Mouse (Mus musculus): ENCODE data around the gene Hoxa1.

Gene Hoxa1

DNA sequence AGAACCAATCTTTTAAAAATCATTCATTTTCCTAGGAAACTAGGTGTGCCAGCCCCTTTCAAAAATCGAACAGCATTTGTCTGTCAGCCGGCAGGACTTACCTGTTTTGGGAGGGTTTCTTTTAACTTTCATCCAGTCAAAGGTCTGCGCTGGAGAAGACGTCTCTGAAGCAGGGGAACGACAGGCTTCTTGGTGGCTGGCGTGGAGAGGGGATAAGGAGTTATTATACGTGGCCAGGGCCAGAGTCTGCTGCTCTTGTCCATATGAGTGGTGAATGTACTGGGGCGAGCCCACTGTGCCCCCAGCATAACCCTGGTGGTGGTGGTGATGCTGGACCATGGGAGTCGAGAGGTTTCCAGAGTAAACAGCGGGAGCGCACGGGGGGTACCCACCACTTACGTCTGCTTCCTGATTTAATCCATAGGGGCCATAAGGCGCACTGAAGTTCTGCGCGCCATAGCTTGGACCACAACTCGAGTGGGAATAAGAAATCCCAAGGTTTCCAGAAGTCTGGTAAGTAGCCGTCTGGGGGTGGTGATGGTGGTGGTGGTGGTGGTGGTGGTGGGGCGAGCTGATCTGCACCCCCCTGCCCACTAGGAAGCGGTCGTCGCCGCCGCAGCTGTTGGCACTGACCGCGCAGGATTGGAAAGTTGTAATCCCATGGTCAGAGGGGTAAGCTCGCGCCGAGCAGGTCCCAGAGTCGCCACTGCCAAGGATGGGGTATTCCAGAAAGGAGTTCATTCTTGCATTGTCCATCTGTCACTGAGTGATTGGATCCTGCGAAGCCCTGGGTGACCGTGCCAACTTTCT lies 446 bp downstream of the Hoxa1 start:
- DNase-seq, result peak; percentile 15 to 21

GRCm38 (mm10) chr6:52156551-52157200 lies 1.4 kb downstream of the Hoxa1 start:
- DNase-seq, result peak in 1 of 2 experiments; percentile 12

DNA sequence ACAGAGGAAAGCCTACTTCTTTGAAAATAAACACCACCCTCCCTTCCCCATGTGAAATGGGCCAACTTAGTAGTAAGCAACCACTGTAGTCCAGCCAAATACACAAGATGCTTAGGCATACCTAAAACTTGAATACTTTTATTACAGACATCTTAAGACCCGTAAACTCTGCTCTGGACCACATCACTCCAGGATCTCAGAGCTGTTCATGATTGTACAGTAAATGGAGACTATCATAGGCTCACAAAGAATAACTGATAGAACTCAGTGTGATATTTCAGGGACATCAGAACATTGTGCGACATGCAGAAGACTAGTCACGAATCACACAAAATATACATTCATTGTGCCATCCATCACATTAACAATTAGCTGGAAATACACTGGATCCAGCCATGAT lies 2.6 kb downstream of the Hoxa1 start:
- no peak for DNase-seq

- DNase-seq, result peak in 1 of 2 experiments; percentile 30
Observed at GRCm38 (mm10) chr6:52154044-52154443, 4.1 kb downstream of the Hoxa1 start.

- DNase-seq, result no peak
Observed at GRCm38 (mm10) chr6:52153270-52153669, 4.8 kb downstream of the Hoxa1 start.

GRCm38 (mm10) chr6:52152226-52153193 lies 5.6 kb downstream of the Hoxa1 start:
- DNase-seq, result peak; percentile 12 to 38

DNA sequence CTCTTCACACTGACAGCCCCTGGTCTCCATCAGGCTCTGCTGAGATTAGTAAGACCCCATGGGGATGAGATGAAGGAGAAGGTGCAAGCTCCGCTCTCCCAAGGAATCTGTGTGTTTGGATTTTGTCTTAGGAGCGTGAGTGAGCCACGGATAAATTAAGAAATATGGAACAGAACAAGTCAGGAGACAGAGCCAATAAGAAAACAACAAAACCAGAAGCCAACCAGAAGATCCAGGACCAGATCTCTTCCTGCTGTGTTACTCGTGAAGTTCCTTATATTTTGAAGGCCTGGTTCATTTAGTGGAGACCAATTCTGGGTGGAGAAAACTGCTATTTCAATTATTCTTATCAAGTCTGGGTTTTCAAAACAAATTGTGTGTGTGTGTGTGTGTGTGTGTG lies 6.5 kb downstream of the Hoxa1 start:
- peak in 1 of 2 experiments; percentile 48 for DNase-seq

GRCm38 (mm10) chr6:52150401-52150966 lies 7.6 kb downstream of the Hoxa1 start:
- peak in 1 of 2 experiments; percentile 17 for DNase-seq

GRCm38 (mm10) chr6:52139115-52139514 lies 19.0 kb downstream of the Hoxa1 start:
- DNase-seq, result no peak

DNA sequence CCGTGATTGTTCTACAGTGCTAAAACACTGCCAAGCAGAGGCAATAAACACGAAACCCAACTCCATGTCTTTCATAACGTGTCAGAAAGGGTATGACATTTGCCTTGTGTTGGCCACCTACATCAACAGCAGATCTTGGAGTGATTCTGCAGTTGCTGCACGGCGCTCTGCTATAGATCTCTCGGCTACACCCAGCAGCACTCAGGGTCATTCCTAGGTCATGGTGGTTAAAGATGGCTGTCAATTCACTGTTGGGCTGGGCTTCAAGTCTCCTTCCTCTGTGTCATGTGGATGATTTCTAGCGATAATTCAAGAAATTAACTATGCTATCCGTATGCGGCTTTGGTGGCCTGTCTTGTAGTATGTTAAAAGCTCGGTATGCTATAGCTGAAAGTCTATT lies 19.5 kb downstream of the Hoxa1 start:
- no peak for DNase-seq

DNA sequence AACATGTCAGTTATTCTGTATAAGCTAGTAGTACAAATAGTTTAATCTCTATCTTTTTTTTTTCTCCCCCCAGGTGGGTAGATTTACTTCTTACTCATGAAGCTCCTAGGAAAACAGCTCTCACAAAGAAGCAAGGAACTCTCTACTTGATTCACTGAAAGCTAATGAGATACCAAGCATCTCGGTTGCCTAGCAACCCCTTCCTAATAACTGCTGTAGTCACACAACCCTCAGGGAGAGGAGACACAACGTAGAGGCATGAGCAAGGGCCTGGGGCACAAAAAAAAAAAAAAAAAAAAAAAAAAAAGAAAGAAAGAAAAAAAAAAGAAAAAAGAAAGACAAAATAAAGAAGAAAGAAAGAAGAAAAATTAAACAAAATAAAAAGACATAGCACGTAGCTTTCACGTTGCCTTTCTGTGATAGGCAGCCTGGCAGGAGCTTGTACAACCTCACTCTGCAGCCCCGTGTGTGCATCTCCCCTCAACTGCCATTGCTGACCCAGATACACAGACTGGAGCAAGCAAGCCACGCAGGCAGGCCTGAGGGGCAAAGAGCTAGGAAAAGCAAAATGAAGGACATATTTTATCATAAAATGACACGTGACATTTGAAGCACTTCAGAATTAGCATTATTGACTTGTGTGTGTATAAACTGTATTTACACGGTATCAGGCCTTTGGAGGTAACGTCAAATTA lies 20.1 kb downstream of the Hoxa1 start:
- no peak for DNase-seq

- no peak for DNase-seq
Observed at GRCm38 (mm10) chr6:52123673-52124072, 34.4 kb downstream of the Hoxa1 start.

DNA sequence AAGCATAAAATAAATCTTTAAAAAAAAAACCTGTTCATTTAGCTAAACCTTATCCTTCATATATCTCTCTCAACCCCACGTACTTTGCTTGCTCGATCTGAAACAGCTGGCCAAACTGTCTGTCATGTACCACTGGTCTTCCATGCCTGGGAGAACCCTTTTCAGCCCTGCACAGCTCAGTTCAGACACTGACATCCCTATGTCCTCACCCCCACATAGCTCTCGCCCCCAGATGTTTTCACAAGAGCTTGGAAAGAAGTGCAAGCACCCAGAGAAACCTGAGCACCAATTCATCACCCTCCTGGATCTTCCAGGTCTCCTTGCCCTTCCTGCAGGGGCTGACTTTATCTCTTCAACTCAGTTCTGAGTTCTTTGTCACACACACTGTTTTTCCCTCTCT lies 36.9 kb downstream of the Hoxa1 start:
- DNase-seq, result no peak

DNA sequence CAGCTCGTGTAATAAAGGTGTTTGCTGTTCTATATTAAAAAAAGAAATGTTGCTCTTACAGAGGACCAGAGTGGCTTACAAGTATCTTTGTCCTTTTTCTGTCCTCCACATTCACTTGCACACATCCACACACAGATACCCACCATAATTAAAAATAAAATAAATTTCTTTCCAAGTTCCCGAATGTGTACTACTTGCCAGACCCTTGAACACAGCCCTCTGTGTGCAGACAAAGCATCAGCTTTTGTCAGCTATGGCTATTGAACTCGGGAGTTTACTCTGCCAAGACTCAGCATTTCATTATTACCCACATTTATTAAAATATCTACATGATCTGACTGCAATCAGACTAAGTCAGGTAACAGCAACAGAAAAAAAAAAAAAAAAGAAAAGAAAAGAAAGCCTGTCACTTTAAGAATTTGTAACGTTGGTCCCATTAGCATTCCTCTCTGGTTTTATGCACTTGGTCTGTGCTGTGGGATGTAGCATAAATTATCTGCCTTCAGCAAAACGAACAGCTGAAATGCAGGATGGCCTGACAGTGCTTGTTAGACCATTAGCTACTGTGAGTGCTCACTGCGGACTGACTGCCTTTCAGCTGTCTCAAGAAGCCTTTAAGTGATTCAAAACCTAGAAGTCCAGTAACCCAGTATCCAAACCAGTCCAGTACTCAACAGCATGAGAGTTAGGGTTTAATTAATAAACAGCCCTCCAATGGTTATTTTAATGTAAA lies 39.0 kb downstream of the Hoxa1 start:
- peak in 1 of 2 experiments; percentile 12 for DNase-seq

DNA sequence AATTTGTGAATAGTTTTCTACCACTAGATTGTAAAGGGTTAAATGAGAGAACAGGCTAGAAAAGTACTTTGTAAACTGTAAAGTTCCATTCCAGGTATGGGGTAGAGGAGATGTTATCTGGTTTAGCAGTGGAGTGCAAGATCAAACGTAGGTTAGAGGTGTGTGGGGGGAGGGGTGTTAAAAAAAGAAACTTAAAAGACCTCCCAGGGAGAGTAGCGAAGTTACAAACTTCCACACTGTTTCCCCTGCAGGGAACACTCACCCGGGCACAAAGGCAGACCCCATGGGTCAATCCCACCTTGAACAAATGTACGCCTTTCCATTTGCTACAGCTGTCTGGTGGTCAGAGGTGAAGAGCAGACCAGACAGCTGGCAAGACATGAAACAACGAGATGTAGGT lies 42.2 kb downstream of the Hoxa1 start:
- DNase-seq, result no peak

DNA sequence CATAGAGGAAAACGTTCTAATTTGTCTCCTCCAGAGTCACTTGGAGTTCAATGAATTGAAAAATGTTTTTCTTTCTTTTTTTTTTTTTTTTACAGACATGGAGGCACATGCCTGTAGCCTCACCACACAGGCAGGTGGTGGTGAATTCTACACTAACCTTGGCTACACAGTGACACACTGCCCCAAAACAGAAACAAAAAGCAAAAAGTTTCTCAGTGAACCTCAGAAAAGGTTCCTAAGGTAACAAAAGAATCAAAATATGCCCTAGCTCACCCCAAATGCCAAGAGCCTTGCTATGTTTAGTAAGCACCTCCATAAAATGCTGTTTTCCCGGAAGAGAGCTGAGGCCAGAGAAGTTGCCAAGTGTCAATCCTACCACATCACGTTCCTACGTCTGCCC lies 46.3 kb downstream of the Hoxa1 start:
- no peak for DNase-seq

DNA sequence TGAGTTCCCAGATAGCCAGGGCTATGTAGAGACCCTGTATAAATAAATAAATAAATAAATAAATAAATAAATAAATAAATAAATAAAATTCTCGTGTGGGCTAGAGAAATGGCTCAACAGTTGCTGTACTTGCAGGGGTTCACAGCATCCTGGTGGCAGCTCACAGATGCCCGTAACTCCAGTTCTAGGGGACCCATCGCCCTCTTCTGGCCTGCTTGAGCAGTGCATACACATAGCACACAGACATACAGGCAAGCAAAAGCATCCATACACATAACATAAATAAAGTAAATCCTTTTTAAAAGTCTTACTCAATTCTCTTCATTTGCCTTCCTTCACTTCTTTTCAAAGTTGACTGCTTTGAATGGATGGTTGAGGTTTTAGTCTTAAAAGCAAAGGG lies 50.7 kb downstream of the Hoxa1 start:
- no peak for DNase-seq

GRCm38 (mm10) chr6:52106716-52107115 lies 51.4 kb downstream of the Hoxa1 start:
- DNase-seq, result no peak

DNA sequence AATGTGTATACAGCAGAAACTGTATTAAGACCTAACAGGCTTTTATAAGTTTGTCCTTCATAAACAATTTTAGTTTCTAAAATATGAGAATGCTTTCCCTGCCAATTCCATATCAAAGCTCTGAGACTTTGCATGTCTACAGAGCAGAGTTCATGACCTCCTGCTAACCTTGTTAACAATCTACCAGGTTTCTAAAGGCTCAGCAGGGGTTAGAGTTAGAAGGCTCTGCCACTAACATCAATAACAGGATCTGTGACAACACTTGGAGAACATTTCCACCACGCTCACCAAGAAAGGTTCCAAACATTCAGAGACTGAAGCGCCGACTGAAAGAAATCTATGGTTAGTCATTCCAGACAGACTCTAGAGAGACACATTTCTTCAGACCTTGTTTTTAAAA lies 51.9 kb downstream of the Hoxa1 start:
- DNase-seq, result no peak

Data from cerebellum, postnatal 10 days (tissue).